Mouse (Mus musculus): Measurements from ENCODE around the gene Cog5. TPM values are rescaled to one million over a fixed set of nuclear protein-coding genes. Genes with fewer than 3 reads are reported as not detected.

The Cog5 gene
- polyA plus RNA-seq, 1 experiment from 2014 or later, result 29.7 TPM

DNA sequence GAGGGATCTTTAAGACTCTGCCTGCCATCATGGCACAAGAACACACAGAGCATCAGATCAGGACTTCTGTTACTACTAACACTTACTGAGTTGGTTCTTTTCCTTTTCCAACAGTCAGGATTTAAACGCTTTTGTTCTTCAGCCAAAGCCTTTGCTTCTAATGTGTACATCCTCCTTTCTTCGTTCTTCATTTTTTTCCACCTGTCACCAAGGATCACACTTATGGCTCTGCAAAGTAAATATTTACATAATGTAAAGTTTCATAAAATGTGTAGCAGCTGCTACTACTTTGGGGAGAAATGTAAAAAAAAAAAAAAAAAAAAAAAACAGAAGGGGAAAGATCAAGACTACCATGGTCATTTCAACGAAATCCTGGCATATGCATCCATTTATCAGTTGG, 273.8 kb downstream of the Cog5 start:
- Histone ChIP-seq H3K4me1 (no peaks in the 10 kb centered on the region), H3K27ac (no peak overlapping the region), H3K9ac (no peak overlapping the region), H3K9me3 (no peaks in the 10 kb centered on the region), H3K36me3 (peaks cover 45% of the 10 kb centered on the region), H3K4me3 (replicated peaks) (no peak overlapping the region), H3K27me3 (replicated peaks) (no peaks in the 10 kb centered on the region), H3K4me2 (no peak overlapping the region)
- ATAC-seq (ENCODE audit: insufficient read depth, low FRiP score, low read depth), result no peak
- 30% methylated on average over 3 of the region's 3 CpGs for WGBS

DNA sequence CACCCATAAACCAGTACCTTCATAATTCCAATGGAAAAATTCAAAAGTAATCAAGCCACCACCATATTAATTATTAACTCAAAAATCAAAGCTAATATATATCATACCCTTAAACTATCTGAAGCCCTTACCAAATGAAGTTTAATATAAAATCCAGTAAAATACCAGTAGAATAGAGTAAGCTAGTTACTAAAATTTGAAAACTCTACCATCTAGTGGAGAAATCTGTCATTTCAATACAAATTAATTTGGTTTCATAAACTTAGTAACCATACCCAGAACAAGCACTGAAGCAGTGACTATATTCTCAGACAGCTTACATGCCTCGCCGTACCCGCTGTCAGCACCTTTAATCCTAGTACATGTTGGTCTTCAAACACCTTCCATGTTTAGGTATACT, 277.1 kb downstream of the Cog5 start:
- Histone ChIP-seq H3K27ac (no peak overlapping the region), H3K9me3 (no peaks in the 10 kb centered on the region), H3K4me2 (no peak overlapping the region), H3K4me3 (replicated peaks) (no peak overlapping the region), H3K27me3 (replicated peaks) (no peaks in the 10 kb centered on the region), H3K9ac (no peak overlapping the region), H3K4me1 (no peaks in the 10 kb centered on the region), H3K36me3 (peaks cover 33% of the 10 kb centered on the region)
- no peak for ATAC-seq (ENCODE audit: insufficient read depth, low FRiP score, low read depth)
- 96% methylated on average over 3 of the region's 3 CpGs for WGBS

DNA sequence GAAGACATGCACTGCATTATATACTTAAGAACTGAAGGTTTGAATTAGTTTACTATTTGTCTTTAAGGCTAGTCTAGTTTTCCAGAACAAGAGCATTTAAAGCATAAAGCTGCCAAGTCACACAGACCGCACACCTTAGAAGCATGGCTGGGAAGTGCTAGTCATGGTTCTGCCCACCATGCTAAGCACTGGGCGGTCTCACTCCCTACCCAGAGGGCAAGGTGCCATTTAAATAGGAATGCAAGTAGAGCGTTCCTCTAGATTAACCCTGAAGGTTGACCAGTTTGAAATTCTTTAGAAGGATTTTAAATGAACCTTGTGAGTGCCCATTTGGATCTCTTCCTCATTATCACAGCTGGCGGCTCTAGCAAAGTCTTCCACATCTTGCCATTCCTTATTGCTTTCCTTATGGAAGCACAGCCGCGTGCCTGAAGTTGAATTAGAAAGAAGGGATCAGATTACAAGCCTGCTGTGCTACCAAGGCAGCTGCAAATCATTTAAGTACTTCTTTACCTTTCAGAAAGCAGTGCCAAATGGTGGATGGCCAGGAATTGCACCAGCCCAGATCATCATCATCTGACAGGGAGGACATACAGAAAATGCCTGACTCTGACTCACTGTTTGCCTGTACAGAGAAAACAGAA, 282.1 kb downstream of the Cog5 start:
- Histone ChIP-seq H3K4me1 (no peaks in the 10 kb centered on the region), H3K36me3 (peaks cover 31% of the 10 kb centered on the region), H3K27ac (no peak overlapping the region), H3K9ac (no peak overlapping the region), H3K27me3 (replicated peaks) (no peaks in the 10 kb centered on the region), H3K4me2 (no peak overlapping the region), H3K4me3 (replicated peaks) (no peak overlapping the region), H3K9me3 (no peaks in the 10 kb centered on the region)
- ATAC-seq (ENCODE audit: insufficient read depth, low FRiP score, low read depth), result no peak
- 53% methylated on average over 6 of the region's 6 CpGs for WGBS

DNA sequence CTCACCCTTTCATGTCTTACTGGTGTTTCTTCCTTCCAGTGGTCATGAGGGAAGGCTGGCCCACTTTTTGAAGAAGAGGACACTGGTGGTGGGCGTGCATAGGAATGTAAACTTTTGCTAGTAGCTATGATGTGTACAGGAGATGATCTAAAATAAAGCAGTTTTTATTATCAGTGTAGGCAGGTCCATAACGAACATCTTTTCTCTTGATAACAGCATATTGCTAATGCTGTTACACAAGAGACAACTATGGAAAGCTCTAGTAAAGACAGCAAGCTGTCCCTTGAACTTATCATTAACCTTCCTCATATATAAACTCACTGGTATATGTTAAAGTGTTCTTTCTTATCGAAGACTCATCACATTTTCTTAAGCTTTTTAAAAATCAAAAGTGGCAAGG, 282.9 kb downstream of the Cog5 start:
- Histone ChIP-seq H3K9ac (no peak overlapping the region), H3K4me2 (no peak overlapping the region), H3K9me3 (no peaks in the 10 kb centered on the region), H3K36me3 (peaks cover 27% of the 10 kb centered on the region), H3K27me3 (replicated peaks) (no peaks in the 10 kb centered on the region), H3K4me3 (replicated peaks) (no peak overlapping the region), H3K4me1 (no peaks in the 10 kb centered on the region), H3K27ac (no peak overlapping the region)
- WGBS, result 76% methylated on average over 3 of the region's 3 CpGs
- no peak for ATAC-seq (ENCODE audit: insufficient read depth, low FRiP score, low read depth)

DNA sequence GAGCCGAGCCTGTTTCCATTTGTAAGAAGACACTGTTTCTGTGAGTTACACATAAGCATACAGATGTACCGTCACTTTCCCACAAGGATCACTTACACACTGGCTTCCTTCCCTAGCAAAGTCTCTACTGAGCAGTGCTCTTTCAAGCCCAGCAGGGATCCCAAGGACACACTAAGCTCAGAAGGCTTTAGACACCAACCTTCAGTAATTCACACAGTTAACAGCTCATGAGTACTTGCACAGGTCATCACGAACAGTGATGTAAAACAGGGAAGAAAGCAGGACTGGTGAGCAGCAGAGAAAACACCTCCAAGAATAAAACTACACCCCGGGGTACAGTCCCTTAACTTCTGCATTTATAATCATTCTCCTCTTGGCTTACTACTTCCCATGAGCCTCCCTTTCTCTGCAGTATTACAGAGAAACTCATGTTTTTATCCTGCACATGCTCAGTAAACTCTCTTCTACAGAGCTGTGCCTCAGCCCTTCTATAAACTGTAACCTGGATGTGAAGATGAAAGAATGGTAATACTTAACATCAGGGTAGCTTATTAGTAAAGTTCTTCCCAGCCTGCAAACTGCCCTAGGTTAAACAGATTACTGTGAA, 283.8 kb downstream of the Cog5 start:
- Histone ChIP-seq H3K27ac (no peak overlapping the region), H3K4me1 (no peaks in the 10 kb centered on the region), H3K4me3 (replicated peaks) (no peak overlapping the region), H3K9me3 (no peaks in the 10 kb centered on the region), H3K27me3 (replicated peaks) (no peaks in the 10 kb centered on the region), H3K36me3 (peaks cover 35% of the 10 kb centered on the region), H3K4me2 (no peak overlapping the region), H3K9ac (no peak overlapping the region)
- 93% methylated on average over 4 of the region's 4 CpGs for WGBS
- ATAC-seq (ENCODE audit: insufficient read depth, low FRiP score, low read depth), result no peak

DNA sequence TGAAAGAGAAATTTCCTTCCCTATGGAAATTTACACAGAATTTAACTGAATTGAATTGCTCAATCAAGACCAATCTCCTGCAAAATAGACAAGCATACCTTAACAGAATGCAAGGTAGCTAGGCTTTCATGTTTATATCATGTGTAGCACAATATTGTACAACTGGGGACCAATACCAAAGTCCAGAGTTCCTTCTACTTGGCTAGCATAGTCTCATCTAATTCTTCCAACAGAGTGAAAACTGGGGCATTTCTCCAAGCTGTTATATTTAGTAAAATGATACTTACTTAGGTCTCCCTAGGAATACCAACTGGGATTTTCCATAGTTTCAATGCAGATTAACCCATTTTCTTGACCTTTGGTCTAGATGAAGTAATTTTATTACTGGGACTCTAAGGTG, 284.4 kb downstream of the Cog5 start:
- ATAC-seq (ENCODE audit: insufficient read depth, low FRiP score, low read depth), result no peak
- H3K4me1 ChIP-seq, result no peaks in the 10 kb centered on the region
- no peak overlapping the region for H3K4me2 ChIP-seq
- no peak overlapping the region for H3K27ac ChIP-seq
- H3K27me3 ChIP-seq (replicated peaks), result no peaks in the 10 kb centered on the region
- H3K36me3 ChIP-seq, result peaks cover 38% of the 10 kb centered on the region
- H3K4me3 ChIP-seq (replicated peaks), result no peak overlapping the region
- H3K9ac ChIP-seq, result no peak overlapping the region
- no peaks in the 10 kb centered on the region for H3K9me3 ChIP-seq

DNA sequence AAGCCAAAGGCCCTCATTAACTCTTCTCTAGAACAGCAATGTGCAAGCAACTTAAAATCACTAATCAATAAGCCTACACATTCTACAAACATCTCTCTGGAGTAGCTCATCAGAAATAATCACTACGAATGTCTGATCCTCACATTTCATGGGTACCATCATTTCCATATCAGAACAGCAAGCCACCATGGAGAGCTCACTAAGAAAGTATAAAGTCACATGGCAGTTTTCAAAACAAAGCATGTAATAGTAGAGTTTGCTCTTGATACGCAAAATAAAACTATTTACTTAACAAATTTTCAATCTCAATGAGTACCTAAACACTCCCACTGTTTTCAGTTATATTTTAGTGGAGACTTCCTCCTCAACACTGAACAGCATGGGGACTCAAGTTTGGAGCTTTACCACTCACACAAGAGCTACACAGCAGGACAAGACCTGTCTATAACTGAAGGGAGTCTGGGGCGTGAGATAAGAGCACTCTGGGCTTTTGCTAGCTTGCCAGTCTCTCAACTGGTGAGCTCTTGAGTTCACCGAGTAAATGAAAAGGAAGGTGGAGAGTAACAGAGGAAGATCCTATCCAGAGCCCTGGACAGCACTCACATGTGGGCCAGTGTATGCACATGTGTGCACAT, 288.5 kb downstream of the Cog5 start:
- H3K4me1 ChIP-seq, result no peaks in the 10 kb centered on the region
- no peak overlapping the region for H3K27ac ChIP-seq
- no peaks in the 10 kb centered on the region for H3K27me3 ChIP-seq (replicated peaks)
- H3K36me3 ChIP-seq, result peaks cover 22% of the 10 kb centered on the region
- no peak for ATAC-seq (ENCODE audit: insufficient read depth, low FRiP score, low read depth)
- no peak overlapping the region for H3K9ac ChIP-seq
- no peak overlapping the region for H3K4me3 ChIP-seq (replicated peaks)
- no peak overlapping the region for H3K4me2 ChIP-seq
- H3K9me3 ChIP-seq, result no peaks in the 10 kb centered on the region
- WGBS, result 80% methylated on average over 4 of the region's 4 CpGs

DNA sequence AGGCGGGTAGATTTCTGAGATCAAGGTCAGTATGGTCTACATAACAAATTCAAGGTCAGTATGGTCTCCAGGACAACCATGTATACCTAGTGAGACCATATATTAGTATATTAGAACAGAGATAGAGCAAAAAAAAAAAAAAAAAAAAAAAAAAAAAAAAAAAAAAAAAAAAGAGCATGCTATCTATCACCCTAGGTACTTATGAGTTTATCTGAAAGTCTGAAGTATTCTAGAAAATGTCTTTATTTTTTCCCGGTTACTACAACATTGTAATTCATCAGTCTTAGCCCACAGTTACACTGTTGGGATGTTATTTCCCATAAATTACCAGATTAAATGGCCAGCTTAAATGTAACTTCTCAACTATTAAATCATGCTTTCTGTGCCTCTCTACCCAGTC, 289.7 kb downstream of the Cog5 start:
- Histone ChIP-seq H3K4me2 (no peak overlapping the region), H3K4me1 (no peaks in the 10 kb centered on the region), H3K4me3 (replicated peaks) (no peak overlapping the region), H3K9me3 (no peaks in the 10 kb centered on the region), H3K27me3 (replicated peaks) (no peaks in the 10 kb centered on the region), H3K9ac (no peak overlapping the region), H3K27ac (no peak overlapping the region), H3K36me3 (peaks cover 16% of the 10 kb centered on the region)
- WGBS, result 87% methylated on average over 2 of the region's 2 CpGs
- no peak for ATAC-seq (ENCODE audit: insufficient read depth, low FRiP score, low read depth)

DNA sequence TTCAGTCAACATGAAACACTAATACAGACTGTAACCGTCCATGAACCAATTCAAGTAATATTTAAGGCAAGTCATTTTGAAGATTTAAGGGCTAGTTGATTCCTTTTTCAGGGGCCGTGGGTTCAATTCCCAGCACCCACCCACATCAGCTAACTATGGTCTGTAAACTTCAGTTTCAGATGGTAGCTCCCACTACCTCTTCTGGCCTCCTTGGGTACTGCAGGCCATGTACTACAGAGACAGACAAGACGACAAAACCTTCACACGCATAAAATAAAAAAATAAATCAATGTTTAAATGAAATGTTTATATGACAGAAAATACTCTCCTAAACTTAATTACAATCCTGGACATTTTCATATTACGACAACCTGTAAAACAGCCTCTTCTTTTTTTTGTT, 292.8 kb downstream of the Cog5 start:
- no peak overlapping the region for H3K9ac ChIP-seq
- no peak overlapping the region for H3K4me2 ChIP-seq
- H3K27me3 ChIP-seq (replicated peaks), result no peaks in the 10 kb centered on the region
- H3K9me3 ChIP-seq, result no peaks in the 10 kb centered on the region
- WGBS, result 90% methylated on average over 5 of the region's 5 CpGs
- H3K27ac ChIP-seq, result no peak overlapping the region
- ATAC-seq (ENCODE audit: insufficient read depth, low FRiP score, low read depth), result no peak
- peaks cover 12% of the 10 kb centered on the region for H3K36me3 ChIP-seq
- no peaks in the 10 kb centered on the region for H3K4me1 ChIP-seq
- no peak overlapping the region for H3K4me3 ChIP-seq (replicated peaks)

DNA sequence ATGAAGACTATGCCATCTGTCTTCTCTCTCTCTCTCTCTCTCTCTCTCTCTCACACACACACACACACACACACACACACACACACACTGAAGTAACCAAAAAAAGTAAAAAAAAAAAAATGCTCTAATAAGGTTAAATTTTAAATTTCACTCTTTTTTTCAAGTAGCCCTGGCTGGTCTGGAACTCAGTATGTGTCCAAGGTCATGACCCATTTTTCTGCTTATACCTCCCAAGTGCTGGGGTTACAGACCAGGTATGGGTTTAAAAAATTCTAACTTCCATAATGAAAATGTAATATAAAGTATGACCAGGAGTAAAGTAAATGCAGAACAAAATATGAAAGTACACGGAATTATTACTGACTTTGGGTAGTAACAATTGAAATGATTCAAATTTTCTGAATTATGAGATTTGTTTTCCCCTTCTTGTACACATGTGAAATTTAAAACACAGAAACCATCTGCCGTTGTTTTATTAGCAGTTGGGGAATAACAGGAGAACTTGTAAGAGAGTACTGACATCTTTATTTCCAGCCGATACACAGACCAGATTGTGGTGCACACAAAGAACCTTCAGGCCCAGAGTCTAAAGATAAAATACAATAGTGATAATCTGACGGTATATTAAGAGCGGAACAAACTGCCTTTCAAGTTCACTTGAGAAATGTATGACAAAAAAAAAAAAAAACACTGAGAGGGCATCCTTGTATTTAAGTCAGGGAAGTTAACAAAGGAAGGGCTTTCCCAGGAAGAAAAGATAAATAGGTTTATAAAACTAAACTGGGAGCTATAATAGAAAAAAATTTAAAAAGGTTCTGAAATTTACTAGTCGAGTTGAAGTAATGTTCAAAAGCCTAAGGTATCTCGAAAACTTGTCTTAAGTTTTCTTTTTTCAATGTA, 293.7 kb downstream of the Cog5 start:
- H3K4me2 ChIP-seq, result peak overlapping the region; percentile 66
- H3K9me3 ChIP-seq, result no peaks in the 10 kb centered on the region
- peaks cover 4% of the 10 kb centered on the region; the same call in 1 of the 2 replicates for H3K36me3 ChIP-seq
- H3K4me1 ChIP-seq, result no peaks in the 10 kb centered on the region
- H3K27ac ChIP-seq, result peak overlapping the region; percentile 98; the same call in 1 of the 2 replicates
- ATAC-seq (ENCODE audit: insufficient read depth, low FRiP score, low read depth), result no peak
- no peaks in the 10 kb centered on the region for H3K27me3 ChIP-seq (replicated peaks)
- H3K9ac ChIP-seq, result no peak overlapping the region
- 19% methylated on average over 7 of the region's 7 CpGs for WGBS
- H3K4me3 ChIP-seq (replicated peaks), result peak overlapping the region; percentile 85

DNA sequence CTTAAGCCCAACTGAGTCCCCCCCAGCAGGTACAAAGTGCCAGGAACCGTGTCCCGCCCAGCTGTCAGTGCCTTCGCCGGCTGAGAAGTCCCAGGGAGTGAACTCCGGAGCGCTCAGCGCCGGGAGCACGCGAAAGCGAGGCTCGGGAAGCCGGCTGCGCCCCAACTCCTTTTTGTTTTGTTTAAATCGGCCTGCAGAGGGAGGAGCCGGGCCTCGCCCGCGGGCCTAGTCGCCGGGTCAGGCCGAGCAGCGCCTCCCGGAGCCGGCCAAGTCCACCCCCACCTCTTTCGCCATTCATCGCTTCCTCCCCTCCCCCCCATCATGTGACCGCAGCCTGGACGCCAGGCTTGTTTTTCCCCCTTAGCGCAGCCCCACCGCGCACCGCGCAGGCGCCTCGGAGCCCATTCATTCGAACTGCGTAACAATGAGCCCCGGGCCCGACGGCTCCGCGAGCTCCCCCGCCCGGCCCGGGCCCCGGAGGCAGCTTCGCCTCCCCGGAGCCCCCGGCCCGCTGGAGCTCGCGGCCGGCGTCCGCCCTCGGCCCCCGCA, 294.6 kb downstream of the Cog5 start:
- no peaks in the 10 kb centered on the region for H3K9me3 ChIP-seq
- peak overlapping the region; percentile 98 for H3K27ac ChIP-seq
- peak overlapping the region; percentile 59 for H3K9ac ChIP-seq
- under 1% methylated on average over 57 of the region's 58 CpGs for WGBS
- H3K4me2 ChIP-seq, result peak overlapping the region; percentile 66
- peak; percentile 75 for ATAC-seq (ENCODE audit: insufficient read depth, low FRiP score, low read depth)
- no peaks in the 10 kb centered on the region for H3K36me3 ChIP-seq
- H3K4me1 ChIP-seq, result no peaks in the 10 kb centered on the region
- H3K4me3 ChIP-seq (replicated peaks), result peak overlapping the region; percentile 85
- H3K27me3 ChIP-seq (replicated peaks), result no peaks in the 10 kb centered on the region

All from stomach, embryonic 15.5 days (tissue).